Mouse (Mus musculus) T-helper 1 cell (primary cell): ENCODE data around the gene Nfkbib.

Source experiments
- in situ Hi-C: fragments of 300-600 bp; cut with MboI, MseI; formaldehyde crosslinking; loops from one replicate; pipeline ENCODE4 v1.15.1; 2025; ENCODE audit warnings: high pct_unique_total_duplicates

Gene Nfkbib

GRCm38 (mm10) chr7:28767462-28767965 is at the start of gene Nfkbib:
Nfkbib (minus strand) TSS chr7:28767512.
- in situ Hi-C loops, result no loop called here

- in situ Hi-C loops, result no loop called here
Observed at GRCm38 (mm10) chr7:28816920-28817319, 49.6 kb upstream of the Nfkbib start.

DNA sequence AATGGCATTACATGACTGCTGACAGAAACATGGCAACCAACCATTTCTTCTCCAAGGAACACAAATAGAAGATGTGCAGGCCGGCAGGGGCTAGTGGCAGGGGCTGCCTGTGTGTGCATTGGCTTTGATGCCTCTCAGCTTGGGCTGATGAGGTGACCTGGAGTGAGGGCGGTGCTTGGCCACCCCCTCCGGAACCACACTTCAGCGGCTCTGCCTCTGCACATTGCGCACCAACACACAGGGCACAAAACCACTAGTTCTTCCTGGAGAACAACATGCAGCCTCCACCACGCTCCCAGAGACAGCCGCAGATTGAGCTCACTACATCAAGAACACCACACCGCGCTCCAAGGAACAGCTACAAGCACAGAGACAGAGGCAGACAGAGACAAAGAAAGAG is 48.9 kb upstream of the Nfkbib start:
- in situ Hi-C loops, result no loop called here

DNA sequence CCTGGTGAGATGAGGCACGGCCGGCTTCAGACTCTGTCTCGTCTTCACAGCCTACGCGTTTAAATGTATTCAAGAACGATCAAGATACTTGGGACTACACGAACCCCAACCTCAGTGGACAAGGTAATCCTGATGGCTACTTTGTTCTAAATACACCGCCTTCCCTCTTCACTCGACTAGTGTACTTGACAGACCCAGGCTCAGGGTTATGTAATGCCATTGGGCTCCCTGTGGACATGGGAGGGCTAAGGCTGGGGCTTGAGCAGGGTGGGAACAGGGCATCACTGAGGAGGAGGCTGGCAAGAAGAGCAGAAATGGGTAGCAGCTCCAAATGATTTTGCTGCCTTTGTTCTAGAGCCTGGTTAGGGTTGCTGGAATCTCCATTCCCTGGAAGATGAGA is 47.9 kb upstream of the Nfkbib start:
- in situ Hi-C loops, result no loop called here

DNA sequence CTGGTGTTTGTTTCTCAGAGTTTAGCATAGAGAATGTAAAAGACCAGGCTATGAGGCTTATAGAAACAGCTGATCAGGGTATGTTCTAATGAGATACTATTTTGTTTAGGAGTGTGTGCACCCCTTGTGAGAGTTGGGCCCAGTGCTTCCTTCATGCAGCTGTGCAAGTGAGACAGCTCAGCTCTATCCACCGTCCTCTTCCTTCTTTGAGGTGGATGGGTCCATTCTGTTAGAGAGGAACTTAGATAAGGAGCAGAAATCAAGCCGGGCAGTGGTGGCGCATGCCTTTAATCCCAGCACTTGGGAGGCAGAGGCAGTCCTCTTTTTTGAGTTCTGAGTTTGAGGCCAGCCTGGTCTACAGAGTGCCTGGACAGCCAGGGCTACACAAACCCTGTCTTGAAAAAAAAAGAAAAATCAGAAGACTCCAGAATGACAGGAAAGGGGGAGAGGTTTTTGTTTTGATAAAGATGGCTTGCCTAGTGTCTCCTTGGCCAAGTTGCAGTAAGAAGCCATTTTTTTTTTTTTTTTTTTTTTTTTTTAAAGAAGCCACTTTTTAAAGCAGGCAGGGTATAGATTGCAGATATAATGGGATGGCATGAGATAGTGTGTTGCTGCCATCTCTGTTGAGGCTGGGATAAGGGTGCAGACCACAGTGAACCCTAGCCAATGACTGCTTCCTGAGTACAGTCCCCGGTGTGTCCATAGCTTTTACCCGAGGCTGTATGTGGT is 47.2 kb upstream of the Nfkbib start:
- in situ Hi-C loops, result no loop called here

DNA sequence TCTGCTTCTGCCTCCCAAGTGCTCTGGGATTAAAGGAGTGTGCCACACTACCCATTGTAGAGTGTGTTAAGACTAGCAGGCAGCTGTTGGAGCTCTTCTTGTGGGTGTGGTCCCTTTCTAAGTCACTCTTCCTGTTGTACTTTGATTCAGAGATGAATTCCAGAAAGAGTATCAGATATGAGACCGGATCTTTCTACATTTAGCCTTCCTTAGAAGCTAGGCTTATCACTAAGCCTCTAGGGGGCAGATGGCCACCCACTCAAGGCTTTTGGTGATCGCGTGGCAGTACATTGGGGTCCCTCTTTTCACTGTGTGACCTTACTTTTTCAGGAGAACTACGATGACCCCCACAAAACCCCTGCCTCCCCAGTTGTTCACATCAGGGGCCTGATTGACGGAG is 45.6 kb upstream of the Nfkbib start:
- in situ Hi-C loops, result no loop called here

- in situ Hi-C loops, result no loop called here
Observed at GRCm38 (mm10) chr7:28812436-28812835, 45.1 kb upstream of the Nfkbib start.

GRCm38 (mm10) chr7:28811640-28812275 is 44.4 kb upstream of the Nfkbib start:
- in situ Hi-C loops, result no loop called here

DNA sequence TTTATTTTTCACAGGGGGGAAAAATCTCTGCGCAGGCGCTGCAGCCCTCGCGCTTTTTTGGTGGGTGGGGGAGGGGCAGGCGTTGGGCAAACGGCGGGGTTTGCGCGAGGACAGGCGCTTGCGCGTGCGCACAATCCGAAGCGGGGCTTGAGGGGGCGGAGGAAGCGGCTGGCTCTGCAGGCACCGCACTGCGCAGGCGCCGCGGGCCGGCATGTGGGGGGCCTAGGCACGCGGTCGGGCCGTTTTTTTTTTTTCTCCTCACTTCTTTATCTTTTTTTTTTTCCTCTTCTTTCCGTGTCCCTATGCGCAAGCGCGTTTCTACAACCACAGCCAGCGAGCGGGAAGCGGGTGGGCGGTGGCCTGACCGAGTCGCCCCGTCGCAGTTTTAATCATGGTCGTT is 43.9 kb upstream of the Nfkbib start:
- in situ Hi-C loops, result no loop called here

- in situ Hi-C loops, result no loop called here
Observed at GRCm38 (mm10) chr7:28810107-28811066, 43.1 kb upstream of the Nfkbib start.

GRCm38 (mm10) chr7:28809401-28810089 is 42.2 kb upstream of the Nfkbib start:
- in situ Hi-C loops, result no loop called here

GRCm38 (mm10) chr7:28808957-28809393 is 41.7 kb upstream of the Nfkbib start:
- in situ Hi-C loops, result no loop called here

- in situ Hi-C loops, result no loop called here
Observed at GRCm38 (mm10) chr7:28808221-28808941, 41.1 kb upstream of the Nfkbib start, which contains the start of gene Hnrnpl. Hnrnpl (plus strand) TSS chr7:28808541.

- in situ Hi-C loops, result no loop called here
Observed at GRCm38 (mm10) chr7:28807641-28808220, 40.4 kb upstream of the Nfkbib start.

DNA sequence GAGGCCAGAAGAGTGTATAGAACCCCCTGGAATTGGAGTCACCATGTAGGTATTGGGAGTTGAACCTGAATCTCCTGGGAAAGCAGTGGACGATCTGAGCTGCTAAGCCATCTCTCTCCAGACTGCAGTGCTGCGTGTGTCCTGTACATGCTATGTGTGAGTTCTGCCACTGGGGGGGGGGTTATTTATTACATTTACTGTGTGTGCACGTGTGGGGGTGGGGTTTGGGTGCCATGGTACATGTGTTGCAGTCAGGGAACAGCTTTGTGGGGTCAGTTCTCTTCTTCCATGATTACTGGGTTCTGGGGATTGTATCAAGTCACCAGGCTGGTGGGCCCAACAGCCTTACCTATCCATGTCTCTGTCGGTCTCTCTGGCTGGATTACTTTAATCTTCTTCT is 39.6 kb upstream of the Nfkbib start:
- in situ Hi-C loops, result no loop called here

DNA sequence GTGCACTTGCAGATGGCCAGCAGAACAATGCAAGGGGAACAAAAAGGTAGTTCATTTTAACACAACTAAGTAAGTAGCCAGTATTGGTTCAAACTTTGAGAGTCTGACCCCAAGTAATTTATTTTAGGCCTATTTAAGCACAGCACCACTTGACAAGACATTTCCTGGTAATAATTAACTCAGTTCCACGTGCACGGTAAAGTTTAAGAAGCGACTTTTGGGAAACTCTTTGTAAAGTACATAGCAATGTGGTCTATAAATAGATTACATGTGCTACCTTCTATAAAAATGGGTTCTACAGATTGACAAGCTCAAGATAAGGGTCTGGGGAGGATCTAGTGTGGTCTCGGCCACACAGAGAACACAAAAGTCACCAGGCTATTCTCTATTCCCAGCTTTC is 36.4 kb upstream of the Nfkbib start:
- in situ Hi-C loops, result no loop called here

DNA sequence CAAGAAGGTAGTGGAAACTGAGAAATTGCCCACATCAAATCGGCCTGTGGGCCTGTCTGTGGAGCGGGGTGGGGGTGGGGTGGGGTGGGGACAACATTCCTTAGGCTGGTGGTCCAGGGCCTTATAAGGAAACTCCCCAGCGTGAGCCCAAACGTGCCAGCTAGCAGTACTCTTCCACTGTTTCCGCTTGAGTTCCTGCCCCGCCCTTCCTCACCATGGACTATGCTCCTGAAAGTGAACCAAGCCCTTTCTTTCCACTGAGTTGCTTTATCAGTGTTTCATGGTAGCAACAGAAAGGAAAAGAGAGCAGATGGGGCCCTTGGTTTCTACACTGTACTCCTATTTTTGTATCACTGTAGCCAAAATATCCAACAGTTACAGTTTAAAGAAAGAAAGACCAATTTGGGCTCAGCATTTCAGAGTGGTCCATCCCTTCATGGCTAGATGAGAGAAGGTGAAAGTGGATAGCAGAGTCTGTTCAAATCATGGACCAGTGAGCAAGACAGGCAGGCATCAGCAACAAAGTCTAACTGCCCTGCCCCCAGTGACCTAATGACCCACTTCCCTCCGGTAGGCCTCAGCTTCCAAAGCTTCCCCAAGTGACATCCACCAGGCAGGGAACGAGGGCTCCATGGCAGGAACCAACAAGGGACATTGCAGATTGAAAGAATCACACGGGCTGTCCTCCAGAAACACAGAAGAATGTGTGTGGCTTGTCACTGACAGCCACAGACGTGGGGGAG is 35.7 kb upstream of the Nfkbib start:
- in situ Hi-C loops, result no loop called here

DNA sequence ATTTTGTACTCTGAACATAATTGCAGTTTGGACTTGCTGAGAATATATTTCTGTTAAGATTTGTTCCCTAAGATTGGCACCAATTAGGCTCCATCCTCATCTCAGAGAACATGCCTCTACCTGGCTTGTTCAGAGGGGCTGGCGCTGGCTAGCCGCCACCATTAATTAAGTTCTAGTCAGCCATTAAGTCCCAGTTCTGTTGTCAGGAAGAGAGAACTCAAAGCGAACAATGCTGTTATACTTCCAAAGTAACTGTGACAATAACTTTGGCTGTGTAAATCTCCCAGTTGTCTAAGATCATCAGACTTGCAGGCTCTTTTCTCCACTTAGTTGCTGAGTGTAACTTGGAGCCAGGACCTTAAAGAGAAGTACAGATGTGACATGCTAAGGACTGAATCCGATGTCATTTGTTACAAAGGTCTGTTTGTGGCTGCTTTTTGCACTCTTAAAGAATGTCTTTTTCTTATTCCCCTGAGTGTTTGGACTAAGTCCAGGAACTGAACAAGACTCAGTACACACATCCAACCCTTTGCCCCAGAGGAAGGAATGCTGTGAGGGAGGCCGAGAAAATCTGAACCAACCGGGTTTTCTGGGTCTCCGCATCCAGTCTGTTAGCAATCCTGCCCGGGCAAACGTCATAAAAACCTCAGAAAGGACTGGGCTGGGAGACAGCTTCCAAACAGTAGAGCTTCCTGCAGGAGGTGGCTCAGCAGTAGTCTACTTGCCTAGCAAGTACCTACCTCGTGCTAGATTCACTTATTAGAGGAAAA is 34.8 kb upstream of the Nfkbib start:
- in situ Hi-C loops, result no loop called here

DNA sequence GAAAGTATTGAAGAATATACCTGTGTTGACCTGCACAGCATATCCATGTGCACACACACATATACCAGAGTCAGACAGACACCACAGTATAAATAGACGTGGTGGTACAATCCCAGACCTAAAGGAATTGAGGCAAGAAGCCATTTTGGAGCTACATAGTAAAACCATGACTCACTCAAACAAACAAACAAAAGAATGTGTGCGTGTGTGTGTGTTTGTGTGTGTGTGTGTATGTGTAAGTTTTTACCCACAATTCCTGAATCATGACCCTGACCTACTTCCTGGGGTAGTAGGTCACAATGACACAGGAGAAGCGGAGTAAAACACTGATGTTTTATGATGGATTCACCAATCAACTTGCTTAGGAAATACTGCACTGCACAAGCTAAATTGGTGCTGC is 34.1 kb upstream of the Nfkbib start:
- in situ Hi-C loops, result no loop called here
